Mouse (Mus musculus) midbrain, embryonic 15.5 days (tissue): ENCODE data around the gene Tcf7l1. TPM values are rescaled to one million over a fixed set of nuclear protein-coding genes. Genes with fewer than 3 reads are reported as not detected.

Experiments used
- ATAC-seq: fragments of 200-750 bp; cut with Nextera tagmentation; replicated peaks from 2 replicates; pipeline ENCODE4 v1.8.0; 2017; ENCODE audit warnings: moderate TSS enrichment
- H3K27ac ChIP-seq: fragments of 300-500 bp; sonication (generic); 2 replicates; pipeline ENCODE4 v1.5.1; 2015; ENCODE audit warnings: mild to moderate bottlenecking, inconsistent platforms
- H3K27me3 ChIP-seq: fragments of 300-500 bp; sonication (generic); replicated peaks from 2 replicates; pipeline ENCODE4 v1.6.1; 2015; ENCODE audit warnings: inconsistent platforms
- H3K36me3 ChIP-seq: fragments of 300-500 bp; sonication (generic); replicated peaks from 2 replicates; pipeline ENCODE4 v1.6.1; 2015; ENCODE audit warnings: inconsistent platforms
- H3K4me1 ChIP-seq: fragments of 300-500 bp; sonication (generic); 2 replicates; pipeline ENCODE4 v1.6.1; 2015; ENCODE audit warnings: inconsistent platforms
- H3K4me2 ChIP-seq: fragments of 300-500 bp; sonication (generic); 2 replicates; pipeline ENCODE4 v1.6.1; 2015; ENCODE audit warnings: inconsistent platforms, mild to moderate bottlenecking, moderate library complexity
- H3K4me3 ChIP-seq: fragments of 300-500 bp; sonication (generic); 2 replicates; pipeline ENCODE4 v1.5.1; 2015; ENCODE audit warnings: mild to moderate bottlenecking, inconsistent platforms
- H3K9ac ChIP-seq: fragments of 300-500 bp; sonication (generic); 2 replicates; pipeline ENCODE4 v1.6.1; 2015; ENCODE audit warnings: mild to moderate bottlenecking, inconsistent platforms
- H3K9me3 ChIP-seq: fragments of 300-500 bp; sonication (generic); 2 replicates; pipeline ENCODE4 v1.6.1; 2016; ENCODE audit warnings: inconsistent platforms
- WGBS: fragments of 180-500 bp; shearing (Covaris S2); methylation state at CpG from one replicate; pipeline ENCODE4 v1.1.7; 2015; ENCODE audit warnings: mixed read lengths; 5-methylcytosine and 5-hydroxymethylcytosine counted together
- polyA plus RNA-seq: library from polyadenylated mRNA; unstranded; fragments of >200 nt; fragmentation: Nextera tagmentation; extraction: Ambion mirVana; gene quantifications from 2 replicates; pipeline ENCODE4 v1.2.1, GENCODE M21; 2015

Gene Tcf7l1
- polyA plus RNA-seq, 1 experiment from 2014 or later: 6.1 TPM

- Histone ChIP-seq H3K27ac (no peak overlapping the region), H3K36me3 (no peaks in the 10 kb centered on the region), H3K4me1 (no peaks in the 10 kb centered on the region), H3K9me3 (no peaks in the 10 kb centered on the region), H3K4me3 (no peak overlapping the region), H3K27me3 (no peaks in the 10 kb centered on the region), H3K4me2 (no peak overlapping the region), H3K9ac (no peak overlapping the region)
- 80% methylated on average over 3 of the region's 3 CpGs for WGBS
- ATAC-seq: no peak
Measured at GRCm38 (mm10) chr6:72808342-72808741, 19.3 kb upstream of the Tcf7l1 start.

DNA sequence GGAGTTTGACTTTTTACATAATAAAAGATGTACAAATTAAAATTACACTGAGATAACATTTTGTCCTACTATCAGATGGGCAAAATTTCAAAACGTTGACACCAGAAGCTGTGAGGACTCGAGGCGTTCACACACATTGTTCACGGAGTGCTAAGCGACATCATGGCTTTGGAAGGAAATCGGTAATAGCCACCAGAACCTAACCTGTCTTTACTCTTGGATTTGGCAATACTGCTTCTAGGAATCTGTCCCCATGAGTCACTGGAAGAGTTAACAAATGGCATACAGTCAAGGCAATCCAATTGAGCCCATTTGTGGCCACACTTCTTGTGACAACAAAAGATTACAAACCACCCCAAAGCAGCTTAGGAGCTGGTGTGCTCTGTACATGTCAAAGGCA is 14.6 kb upstream of the Tcf7l1 start:
- WGBS: 87% methylated on average over 6 of the region's 6 CpGs
- no peak overlapping the region for H3K27ac ChIP-seq

DNA sequence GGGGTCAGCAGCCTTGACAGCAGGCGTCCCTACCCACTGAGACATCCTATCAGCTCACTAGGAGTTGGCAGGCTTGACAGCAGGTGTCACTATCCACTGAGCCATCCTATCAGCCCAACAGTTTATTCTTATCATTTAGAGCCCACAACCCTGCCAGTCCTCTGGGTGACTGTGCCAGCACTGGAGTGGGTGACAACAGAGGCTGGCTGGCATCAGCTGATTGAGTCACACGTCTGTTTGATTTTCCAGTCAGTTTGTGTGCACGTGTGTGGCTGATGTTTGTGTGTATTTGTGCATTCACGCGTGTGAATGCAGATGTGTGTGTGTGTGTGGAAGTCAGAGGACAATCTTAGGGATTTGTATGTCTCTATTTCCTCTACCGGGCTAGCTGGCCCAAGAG is 13.1 kb upstream of the Tcf7l1 start:
- Histone ChIP-seq H3K9ac (no peak overlapping the region), H3K4me3 (no peak overlapping the region), H3K27me3 (no peaks in the 10 kb centered on the region), H3K27ac (no peak overlapping the region), H3K36me3 (no peaks in the 10 kb centered on the region), H3K9me3 (no peaks in the 10 kb centered on the region), H3K4me1 (no peaks in the 10 kb centered on the region), H3K4me2 (no peak overlapping the region)
- 89% methylated on average over 6 of the region's 6 CpGs for WGBS
- ATAC-seq: no peak

More for the DNA sequence above, 14.6 kb upstream of the Tcf7l1 start:
- Histone ChIP-seq H3K4me3 (no peak overlapping the region), H3K9ac (no peak overlapping the region), H3K9me3 (no peaks in the 10 kb centered on the region), H3K27me3 (no peaks in the 10 kb centered on the region), H3K4me2 (no peak overlapping the region), H3K4me1 (no peaks in the 10 kb centered on the region), H3K36me3 (no peaks in the 10 kb centered on the region)
- ATAC-seq: no peak

GRCm38 (mm10) chr6:72800641-72801040 is 11.6 kb upstream of the Tcf7l1 start:
- H3K4me3 ChIP-seq: no peak overlapping the region
- no peaks in the 10 kb centered on the region for H3K36me3 ChIP-seq
- H3K4me1 ChIP-seq: no peaks in the 10 kb centered on the region
- no peaks in the 10 kb centered on the region for H3K9me3 ChIP-seq
- 48% methylated on average over 2 of the region's 2 CpGs for WGBS
- H3K9ac ChIP-seq: no peak overlapping the region
- H3K27me3 ChIP-seq: no peaks in the 10 kb centered on the region
- no peak overlapping the region for H3K27ac ChIP-seq
- H3K4me2 ChIP-seq: no peak overlapping the region
- no peak for ATAC-seq

GRCm38 (mm10) chr6:72797763-72798162 is 8.7 kb upstream of the Tcf7l1 start:
- H3K27me3 ChIP-seq: no peaks in the 10 kb centered on the region
- ATAC-seq: no peak
- no peak overlapping the region for H3K9ac ChIP-seq
- H3K36me3 ChIP-seq: no peaks in the 10 kb centered on the region
- H3K4me3 ChIP-seq: no peak overlapping the region
- no peaks in the 10 kb centered on the region for H3K9me3 ChIP-seq
- no peaks in the 10 kb centered on the region for H3K4me1 ChIP-seq
- no peak overlapping the region for H3K27ac ChIP-seq
- no peak overlapping the region for H3K4me2 ChIP-seq

DNA sequence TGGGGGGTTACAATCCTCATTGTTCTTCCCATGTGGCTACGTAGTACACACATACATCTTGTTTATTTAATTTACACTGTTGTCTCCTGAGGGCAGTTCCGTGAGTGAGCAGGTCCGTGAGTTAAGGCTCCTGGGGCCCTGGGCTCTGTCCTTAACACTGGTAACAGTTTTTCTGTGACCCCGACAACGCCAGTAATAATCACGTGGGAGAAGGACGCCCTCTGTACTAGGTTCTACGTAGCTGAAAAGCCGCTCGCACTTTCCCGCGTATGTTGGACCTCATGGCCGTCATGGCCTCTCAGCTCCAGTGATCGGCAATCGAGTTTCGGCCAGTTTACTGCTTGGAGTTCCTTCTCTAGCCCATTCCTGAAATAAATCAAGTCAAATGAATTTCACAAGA is 6.4 kb upstream of the Tcf7l1 start:
- peaks cover 2% of the 10 kb centered on the region; the same call in 1 of the 2 replicates for H3K27me3 ChIP-seq

GRCm38 (mm10) chr6:72794870-72795269 is 5.8 kb upstream of the Tcf7l1 start:
- Histone ChIP-seq H3K9ac (no peak overlapping the region), H3K27me3 (peaks cover 8% of the 10 kb centered on the region; the same call in 1 of the 2 replicates), H3K4me3 (no peak overlapping the region), H3K4me2 (no peak overlapping the region), H3K36me3 (no peaks in the 10 kb centered on the region), H3K27ac (no peak overlapping the region), H3K4me1 (no peaks in the 10 kb centered on the region), H3K9me3 (no peaks in the 10 kb centered on the region)
- WGBS: 52% methylated on average over 7 of the region's 7 CpGs
- no peak for ATAC-seq

More for the DNA sequence above, 6.4 kb upstream of the Tcf7l1 start:
- H3K4me2 ChIP-seq: no peak overlapping the region
- no peak overlapping the region for H3K4me3 ChIP-seq
- ATAC-seq: no peak
- H3K9ac ChIP-seq: no peak overlapping the region
- 48% methylated on average over 16 of the region's 16 CpGs for WGBS
- H3K36me3 ChIP-seq: no peaks in the 10 kb centered on the region
- no peak overlapping the region for H3K27ac ChIP-seq
- H3K9me3 ChIP-seq: no peaks in the 10 kb centered on the region
- no peaks in the 10 kb centered on the region for H3K4me1 ChIP-seq

GRCm38 (mm10) chr6:72792641-72793040 is 3.6 kb upstream of the Tcf7l1 start:
- ATAC-seq: no peak
- no peak overlapping the region for H3K9ac ChIP-seq
- H3K4me2 ChIP-seq: no peak overlapping the region
- peaks cover 24% of the 10 kb centered on the region for H3K27me3 ChIP-seq
- no peak overlapping the region for H3K27ac ChIP-seq
- H3K36me3 ChIP-seq: no peaks in the 10 kb centered on the region
- no peak overlapping the region for H3K4me3 ChIP-seq
- peaks cover 18% of the 10 kb centered on the region for H3K4me1 ChIP-seq
- WGBS: 95% methylated on average over 8 of the region's 8 CpGs
- no peaks in the 10 kb centered on the region for H3K9me3 ChIP-seq

DNA sequence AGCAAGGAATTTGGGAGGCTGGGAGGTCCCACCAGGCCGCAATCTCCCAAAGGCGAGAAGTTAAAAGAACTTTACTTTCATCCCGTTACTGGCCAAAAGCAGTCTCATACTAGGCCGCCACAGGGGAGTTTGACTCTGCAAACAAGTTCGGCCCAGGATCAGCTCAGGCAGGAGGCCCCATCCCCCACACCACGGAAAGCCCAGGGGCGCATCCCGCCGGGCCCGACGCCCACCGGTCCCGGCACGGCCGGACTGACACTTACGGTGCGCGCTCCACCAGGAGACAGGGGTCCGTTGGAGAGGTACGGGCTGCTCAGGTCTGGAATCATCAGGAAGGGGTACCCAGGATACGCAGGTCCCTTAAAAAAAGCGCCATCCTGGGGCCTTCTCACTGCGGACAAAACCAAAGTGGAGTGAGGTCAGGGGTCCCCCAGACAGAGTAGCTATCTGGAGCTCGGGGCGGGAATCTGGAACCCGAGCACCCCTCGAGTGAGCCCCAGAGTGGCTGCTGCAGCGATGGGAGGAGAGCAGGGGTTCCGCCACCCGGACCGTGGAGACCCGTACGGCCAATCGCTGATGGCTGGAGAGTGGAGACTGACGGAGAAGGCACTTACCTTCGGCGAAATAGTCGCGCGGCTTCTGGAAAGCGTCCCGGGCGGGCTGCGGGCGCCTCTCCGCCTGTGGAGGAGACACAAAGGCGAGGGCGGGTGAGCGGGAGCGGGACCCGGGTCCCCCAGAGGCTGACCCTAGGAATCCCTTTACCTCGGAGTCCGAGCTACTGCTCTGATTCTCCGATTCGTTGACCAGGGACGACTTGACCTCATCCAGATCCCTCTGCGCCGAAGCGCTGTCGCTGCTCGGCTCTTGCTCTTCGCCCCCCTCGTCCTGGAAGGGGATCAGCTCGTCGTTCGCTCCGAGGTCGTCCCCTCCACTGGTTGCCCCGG is 834 bp downstream of the Tcf7l1 start:
- H3K4me3 ChIP-seq: peak overlapping the region; percentile 74
- H3K27ac ChIP-seq: peak overlapping the region; percentile 75
- peak overlapping the region; percentile 63 for H3K9ac ChIP-seq
- H3K36me3 ChIP-seq: no peaks in the 10 kb centered on the region
- peaks cover 25% of the 10 kb centered on the region for H3K4me1 ChIP-seq
- H3K4me2 ChIP-seq: peak overlapping the region; percentile 100
- no peaks in the 10 kb centered on the region for H3K9me3 ChIP-seq
- WGBS: under 1% methylated on average over 69 of the region's 69 CpGs
- peak; percentile 59 for ATAC-seq
- H3K27me3 ChIP-seq: peaks cover 33% of the 10 kb centered on the region

- ATAC-seq: no peak
- H3K4me1 ChIP-seq: peaks cover 25% of the 10 kb centered on the region
- no peak overlapping the region for H3K27ac ChIP-seq
- peak overlapping the region; percentile 74 for H3K4me3 ChIP-seq
- no peaks in the 10 kb centered on the region for H3K9me3 ChIP-seq
- no peaks in the 10 kb centered on the region for H3K36me3 ChIP-seq
- WGBS: under 1% methylated on average over 19 of the region's 19 CpGs
- H3K9ac ChIP-seq: peak overlapping the region; percentile 14
- H3K4me2 ChIP-seq: peak overlapping the region; percentile 100
- peaks cover 33% of the 10 kb centered on the region for H3K27me3 ChIP-seq
Measured at GRCm38 (mm10) chr6:72787322-72787947, 1.6 kb downstream of the Tcf7l1 start.

- no peaks in the 10 kb centered on the region for H3K36me3 ChIP-seq
- no peaks in the 10 kb centered on the region for H3K9me3 ChIP-seq
- WGBS: 87% methylated on average over 4 of the region's 4 CpGs
- no peak overlapping the region for H3K4me3 ChIP-seq
- no peak for ATAC-seq
- H3K27me3 ChIP-seq: peaks cover 21% of the 10 kb centered on the region
- peaks cover 18% of the 10 kb centered on the region for H3K4me1 ChIP-seq
- H3K27ac ChIP-seq: no peak overlapping the region
- no peak overlapping the region for H3K4me2 ChIP-seq
- no peak overlapping the region for H3K9ac ChIP-seq
Measured at GRCm38 (mm10) chr6:72783780-72784179, 5.3 kb downstream of the Tcf7l1 start.

DNA sequence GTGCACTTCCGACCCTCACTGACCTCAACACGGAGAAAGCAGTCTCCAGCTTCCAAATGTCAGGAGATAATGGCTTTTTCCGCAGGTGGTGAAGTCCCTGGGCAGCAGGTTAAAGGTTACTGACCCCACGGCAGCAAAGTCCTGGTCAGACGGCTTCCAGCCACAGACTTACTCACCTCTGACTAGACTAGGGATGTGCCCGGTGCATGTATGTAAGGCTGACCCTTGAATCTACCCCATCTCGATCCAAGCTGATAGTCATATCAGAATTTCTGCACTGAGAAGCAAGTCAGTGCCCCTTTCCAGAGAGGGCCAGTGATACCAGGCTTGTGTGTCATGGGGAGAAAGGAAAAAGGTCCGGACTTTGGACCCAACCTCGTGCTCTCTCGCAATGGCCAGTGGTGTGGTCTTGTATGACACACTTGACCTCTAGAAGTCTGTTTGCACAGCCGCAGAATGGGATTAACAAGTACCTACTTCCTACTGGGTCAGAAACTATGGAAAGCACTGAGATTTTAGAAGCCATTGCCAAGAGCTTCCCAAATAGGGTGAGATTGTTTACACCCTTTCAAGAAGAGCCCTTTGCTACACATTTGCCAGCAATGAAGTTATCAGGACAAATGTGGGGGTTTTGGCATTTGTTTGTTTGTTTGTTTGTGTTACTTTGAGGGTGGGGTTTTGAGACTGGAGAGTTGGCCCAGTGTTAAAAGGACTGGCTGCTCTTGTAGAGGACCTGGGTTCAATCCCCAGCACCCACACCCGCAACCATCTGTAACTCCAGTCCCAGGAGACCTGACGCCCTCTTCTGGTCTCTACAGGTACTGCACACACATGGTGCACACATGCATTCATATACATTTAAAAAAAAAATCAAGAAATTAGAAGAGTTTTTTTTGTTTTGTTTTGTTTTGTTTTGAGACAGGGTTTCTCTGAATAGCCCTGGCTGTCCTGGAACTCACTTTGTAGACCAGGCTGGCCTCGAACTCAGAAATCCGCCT is 10.0 kb downstream of the Tcf7l1 start:
- H3K27me3 ChIP-seq: no peaks in the 10 kb centered on the region
- no peak overlapping the region for H3K9ac ChIP-seq
- no peaks in the 10 kb centered on the region for H3K36me3 ChIP-seq
- H3K4me1 ChIP-seq: no peaks in the 10 kb centered on the region
- 91% methylated on average over 15 of the region's 15 CpGs for WGBS
- no peak overlapping the region for H3K4me2 ChIP-seq
- no peak for ATAC-seq
- no peaks in the 10 kb centered on the region for H3K9me3 ChIP-seq
- H3K4me3 ChIP-seq: no peak overlapping the region
- no peak overlapping the region for H3K27ac ChIP-seq
